Mouse (Mus musculus) midbrain, embryonic 16.5 days (tissue): ENCODE measurements at regions not wholly inside any gene's neighbourhood (a gene's known extent, or its start where the extent isn't known, plus 50 kb on each side); places are given as distances from the start of the nearest gene placed in this dataset.
A peak's percentile ranks its signal among the peaks of the same experiment; 100 is the strongest.

Experiments
- ATAC-seq: fragments of 200-750 bp; cut with Nextera tagmentation; 2 replicates; pipeline ENCODE4 v1.8.0; 2017; ENCODE audit warnings: moderate TSS enrichment
- H3K27ac ChIP-seq: fragments of 300-500 bp; sonication (generic); 2 replicates; pipeline ENCODE4 v1.5.1; 2014; ENCODE audit warnings: mild to moderate bottlenecking, low read length, mixed read lengths
- H3K27me3 ChIP-seq: fragments of 300-500 bp; sonication (generic); 2 replicates; pipeline ENCODE4 v1.6.1; 2014; ENCODE audit warnings: low read depth, low read length, mixed read lengths; ENCODE audit not compliant: control insufficient read depth, insufficient read depth
- H3K36me3 ChIP-seq: fragments of 300-500 bp; sonication (generic); 2 replicates; pipeline ENCODE4 v1.6.1; 2014; ENCODE audit warnings: mild to moderate bottlenecking, low read length, moderate library complexity, mixed read lengths; ENCODE audit not compliant: control insufficient read depth, insufficient read depth
- H3K4me1 ChIP-seq: fragments of 300-500 bp; sonication (generic); 2 replicates; pipeline ENCODE4 v1.6.1; 2014; ENCODE audit warnings: mild to moderate bottlenecking, low read length, mixed read lengths; ENCODE audit not compliant: control insufficient read depth, insufficient read depth
- H3K4me2 ChIP-seq: fragments of 300-500 bp; sonication (generic); 2 replicates; pipeline ENCODE4 v1.6.1; 2014; ENCODE audit warnings: mild to moderate bottlenecking, low read length, mixed read lengths
- H3K4me3 ChIP-seq: fragments of 300-500 bp; sonication (generic); 2 replicates; pipeline ENCODE4 v1.5.1; 2014; ENCODE audit warnings: low read depth, mild to moderate bottlenecking, low read length, moderate library complexity, mixed read lengths
- H3K9ac ChIP-seq: fragments of 300-500 bp; sonication (generic); 2 replicates; pipeline ENCODE4 v1.6.1; 2014; ENCODE audit warnings: low read depth, low read length, mixed read lengths
- H3K9me3 ChIP-seq: fragments of 300-500 bp; sonication (generic); replicated peaks from 2 replicates; pipeline ENCODE4 v1.6.1; 2014; ENCODE audit warnings: mild to moderate bottlenecking, low read length, mixed read lengths; ENCODE audit not compliant: control insufficient read depth, poor library complexity, severe bottlenecking
- WGBS: fragments of 180-500 bp; shearing (Covaris S2); extraction: QIAGEN DNeasy Blood & Tissue Kit; methylation state at CpG from one replicate; pipeline ENCODE4 v1.1.7; 2014; 5-methylcytosine and 5-hydroxymethylcytosine counted together

DNA sequence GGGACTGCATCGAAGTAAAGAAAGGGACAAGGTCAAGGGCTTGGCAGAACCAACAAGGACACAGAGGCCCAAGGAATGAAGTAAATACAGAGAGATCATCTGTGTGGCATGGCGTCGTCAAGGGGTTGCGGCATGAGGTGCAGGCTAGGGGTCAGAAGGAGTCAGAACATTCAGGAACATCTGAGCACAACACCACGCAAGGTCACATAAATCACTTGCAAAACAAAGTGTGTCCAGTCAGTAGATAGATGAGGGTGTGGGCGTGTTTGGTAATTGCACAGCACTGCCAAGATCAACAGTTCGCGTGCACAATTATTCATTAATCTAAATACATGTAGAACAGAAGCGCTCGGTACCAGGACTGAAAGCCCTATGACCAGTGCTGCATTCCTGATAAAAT, 52.0 kb upstream of the Zfp648 start:
- WGBS = 94% methylated on average over 10 of the region's 10 CpGs
- Histone ChIP-seq H3K36me3 (no peaks in the 10 kb centered on the region), H3K4me1 (peaks cover 6% of the 10 kb centered on the region; the same call in 1 of the 2 replicates), H3K27ac (no peak overlapping the region), H3K9me3 (no peaks in the 10 kb centered on the region), H3K4me3 (no peak overlapping the region), H3K4me2 (no peak overlapping the region), H3K27me3 (no peaks in the 10 kb centered on the region), H3K9ac (no peak overlapping the region)
- ATAC-seq = no peak

DNA sequence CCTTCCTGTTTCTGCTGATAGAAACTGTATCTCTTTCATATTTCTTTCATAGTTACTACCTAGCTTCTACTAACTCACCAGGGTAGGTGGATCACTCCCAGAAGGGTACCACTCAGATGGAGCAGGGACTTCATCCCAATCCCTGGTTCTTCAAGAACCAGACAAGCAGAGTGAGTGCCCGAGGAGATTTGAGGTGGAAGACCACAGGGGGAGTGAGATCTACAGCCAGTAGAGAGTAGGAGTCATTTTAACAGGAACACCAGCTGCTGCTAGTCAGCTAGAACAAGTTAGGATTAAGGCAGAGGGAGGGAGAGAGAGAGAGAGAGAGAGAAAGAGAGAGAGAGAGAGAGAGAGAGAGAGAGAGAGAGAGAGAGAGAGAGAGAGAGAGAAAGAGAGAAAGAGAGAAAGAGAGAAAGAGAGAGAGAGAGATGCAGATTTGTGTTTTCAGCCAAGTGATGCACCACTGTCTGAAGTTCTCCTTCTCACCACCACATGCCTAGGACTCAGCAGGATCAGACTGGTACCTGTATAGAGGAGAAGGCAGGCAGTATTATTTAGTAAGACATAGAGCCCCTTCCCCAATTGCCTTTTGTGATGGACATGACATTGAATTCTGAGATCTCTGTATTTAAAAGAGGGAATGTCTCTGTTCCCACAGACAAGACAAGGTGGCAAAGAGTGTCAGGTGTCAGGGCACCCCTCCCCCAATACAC, 51.4 kb upstream of the Zfp648 start:
- Histone ChIP-seq H3K36me3 (no peaks in the 10 kb centered on the region), H3K27ac (peak overlapping the region; percentile 53; the same call in 1 of the 2 replicates), H3K4me3 (no peak overlapping the region), H3K9ac (no peak overlapping the region; the same call in 1 of the 2 replicates), H3K4me2 (no peak overlapping the region), H3K9me3 (no peaks in the 10 kb centered on the region), H3K27me3 (no peaks in the 10 kb centered on the region), H3K4me1 (peaks cover 6% of the 10 kb centered on the region; the same call in 1 of the 2 replicates)
- peak; percentile 67; the same call in 1 of the 2 replicates for ATAC-seq
- WGBS = 65% methylated on average over 1 of the region's 1 CpGs

GRCm38 (mm10) chr1:154150167-154150851, 50.7 kb upstream of the Zfp648 start:
- no peaks in the 10 kb centered on the region for H3K27me3 ChIP-seq
- H3K9me3 ChIP-seq = no peaks in the 10 kb centered on the region
- ATAC-seq = peak; percentile 91
- peaks cover 6% of the 10 kb centered on the region; the same call in 1 of the 2 replicates for H3K4me1 ChIP-seq
- peak overlapping the region; percentile 53; the same call in 1 of the 2 replicates for H3K9ac ChIP-seq
- H3K27ac ChIP-seq = peak overlapping the region; percentile 53; the same call in 1 of the 2 replicates
- H3K4me2 ChIP-seq = no peak overlapping the region
- H3K4me3 ChIP-seq = no peak overlapping the region
- H3K36me3 ChIP-seq = no peaks in the 10 kb centered on the region
- WGBS = 22% methylated on average over 8 of the region's 8 CpGs
